Mouse (Mus musculus) testis, adult 2 months (tissue): ENCODE measurements around the gene Man1a. TPM values are rescaled to one million over a fixed set of nuclear protein-coding genes. Genes with fewer than 3 reads are reported as not detected.

ENCODE experiments used
- H3K27ac ChIP-seq: fragments of 200-500 bp; 2 replicates; pipeline ENCODE4 v1.5.1; 2012; ENCODE audit warnings: low read depth, low read length; ENCODE audit not compliant: control insufficient read depth, insufficient read depth
- H3K27me3 ChIP-seq: fragments of 200-500 bp; 2 replicates; pipeline ENCODE4 v1.6.1; 2012; ENCODE audit warnings: mild to moderate bottlenecking, low read length, moderate library complexity; ENCODE audit not compliant: control insufficient read depth, insufficient read depth
- H3K36me3 ChIP-seq: fragments of 200-500 bp; 2 replicates; pipeline ENCODE4 v1.6.1; 2012; ENCODE audit warnings: mild to moderate bottlenecking, low read length; ENCODE audit not compliant: control insufficient read depth, insufficient read depth
- H3K4me1 ChIP-seq: fragments of 200-500 bp; 2 replicates; pipeline ENCODE4 v1.6.1; 2012; ENCODE audit warnings: low read length; ENCODE audit not compliant: control insufficient read depth, insufficient read depth
- H3K4me3 ChIP-seq: fragments of 200-500 bp; 2 replicates; pipeline ENCODE4 v1.5.1; 2012; ENCODE audit warnings: low read depth, mild to moderate bottlenecking, low read length, moderate library complexity, mixed read lengths; ENCODE audit not compliant: control insufficient read depth
- CTCF ChIP-seq: fragments of 200-500 bp; IDR thresholded peaks from 2 replicates; pipeline ENCODE4 v1.5.1; 2012; ENCODE audit warnings: low read depth, mild to moderate bottlenecking, inconsistent platforms, low read length, moderate library complexity; ENCODE audit not compliant: control insufficient read depth, insufficient read depth, insufficient replicate concordance
- POLR2A ChIP-seq: fragments of 200-500 bp; IDR thresholded peaks from 2 replicates; pipeline ENCODE4 v1.6.1; 2012; ENCODE audit warnings: low read depth, mild to moderate bottlenecking, inconsistent platforms, low read length, moderate library complexity; ENCODE audit not compliant: control insufficient read depth
- polyA plus RNA-seq: library from polyadenylated mRNA; depleted of rRNA; stranded (reverse); fragments of >200 nt; gene quantifications from 2 replicates; pipeline ENCODE4 v1.2.3, GENCODE M21; 2012; rRNA removed

Man1a gene
- 0.36 and 0.60 TPM in 2 replicates for polyA plus RNA-seq

DNA sequence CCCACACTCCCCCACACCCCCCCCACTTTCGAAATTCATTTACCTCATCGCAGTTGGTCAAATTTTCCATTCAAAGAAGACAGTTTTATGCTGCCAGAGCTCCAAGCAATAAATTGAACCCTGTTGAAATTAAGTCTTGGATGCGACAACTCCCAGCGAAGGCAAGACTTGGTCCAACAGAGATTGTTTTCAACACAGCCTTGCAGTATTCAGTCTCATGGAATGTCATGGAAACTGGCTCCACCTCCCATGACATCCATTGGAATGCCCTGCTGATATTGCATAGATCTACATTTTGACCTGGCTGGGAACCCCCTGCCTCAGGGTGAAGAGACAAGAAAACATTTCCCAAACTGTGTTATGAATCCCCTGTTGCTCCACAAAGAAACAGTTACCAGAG lies at the start of gene Man1a:
Gene Man1a, minus strand, starts transcription at position 190 of the 400 bp plus-strand sequence.
- Histone ChIP-seq H3K27me3 (no peaks in the 10 kb centered on the region), H3K36me3 (no peaks in the 10 kb centered on the region), H3K4me1 (peaks cover 2% of the 10 kb centered on the region), H3K4me3 (peak within 1 kb of the TSS; percentile 57), H3K27ac (no peak within 1 kb of the TSS)
- TF ChIP-seq POLR2A = no peak

DNA sequence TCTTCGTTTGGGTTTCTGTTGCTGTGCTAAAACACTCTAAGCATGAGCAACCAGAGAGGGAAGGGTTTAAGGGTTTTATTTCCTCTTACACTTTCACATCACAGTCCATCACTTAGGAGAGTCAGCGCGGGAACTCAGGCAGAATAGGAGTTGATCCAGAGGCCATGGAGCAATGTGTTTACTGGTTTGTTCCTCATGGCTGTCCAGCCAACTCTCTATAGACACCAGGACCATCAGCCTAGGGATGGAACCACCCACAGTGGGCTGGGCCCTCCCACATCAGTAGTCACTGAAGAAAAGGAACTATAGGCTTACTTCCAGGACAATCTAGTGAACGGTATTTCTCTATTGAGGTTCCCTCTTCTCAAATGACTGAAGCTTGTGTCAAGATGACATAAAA lies 45.4 kb upstream of the Man1a start:
- Histone ChIP-seq H3K4me1 (no peaks in the 10 kb centered on the region), H3K27me3 (no peaks in the 10 kb centered on the region)

DNA sequence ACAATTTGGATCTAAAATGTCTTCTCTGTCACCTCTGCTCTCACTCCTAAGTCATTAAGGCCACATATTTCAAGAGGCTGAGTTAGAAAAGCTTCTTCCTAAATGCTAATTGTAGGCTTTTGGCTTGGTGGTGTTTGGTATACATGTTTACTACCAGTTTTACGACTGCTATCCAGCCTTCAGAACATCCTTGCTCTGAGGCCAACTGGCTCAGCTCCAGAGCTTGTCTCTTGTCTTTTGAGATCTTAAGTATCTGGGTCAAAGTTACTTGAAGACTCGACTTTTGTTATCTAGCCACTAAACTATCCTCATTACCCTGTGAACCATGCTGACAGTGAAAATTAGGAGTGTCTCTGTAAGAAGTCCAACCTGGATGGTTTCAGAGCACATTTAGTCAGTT lies 44.0 kb upstream of the Man1a start:
- TF ChIP-seq POLR2A (no peak), CTCF (no peak)
- no peak overlapping the region for H3K4me3 ChIP-seq
- H3K27ac ChIP-seq = no peak overlapping the region
- no peaks in the 10 kb centered on the region for H3K4me1 ChIP-seq
- H3K36me3 ChIP-seq = no peaks in the 10 kb centered on the region
- H3K27me3 ChIP-seq = no peaks in the 10 kb centered on the region

More for the DNA sequence above, 45.4 kb upstream of the Man1a start:
- Histone ChIP-seq H3K27ac (no peak overlapping the region), H3K4me3 (no peak overlapping the region), H3K36me3 (no peaks in the 10 kb centered on the region)
- no peak for TF ChIP-seq POLR2A
- TF ChIP-seq CTCF = no peak

DNA sequence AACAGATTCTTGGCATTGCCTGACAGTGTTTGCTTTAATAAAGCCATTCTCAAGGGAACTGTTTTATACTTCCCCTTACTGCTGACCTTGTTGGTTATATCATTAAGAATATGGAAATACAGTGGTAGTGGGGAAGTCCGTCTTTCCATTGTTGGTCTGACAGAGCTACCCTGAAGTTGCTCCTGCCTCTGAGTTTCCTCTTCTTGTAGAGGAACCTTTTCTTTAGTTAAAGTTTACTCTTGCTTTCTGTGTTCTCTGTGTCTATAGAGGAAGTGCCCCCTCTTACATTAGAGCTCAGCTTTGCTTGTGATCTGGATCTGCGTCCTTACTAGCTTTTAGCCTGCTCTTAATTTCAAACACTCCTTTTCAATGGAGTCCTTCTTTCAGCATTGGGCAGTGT lies 42.9 kb upstream of the Man1a start:
- H3K4me1 ChIP-seq = no peaks in the 10 kb centered on the region
- H3K27ac ChIP-seq = no peak overlapping the region
- H3K36me3 ChIP-seq = no peaks in the 10 kb centered on the region
- H3K27me3 ChIP-seq = no peaks in the 10 kb centered on the region
- no peak overlapping the region for H3K4me3 ChIP-seq
- TF ChIP-seq POLR2A = no peak
- no peak for TF ChIP-seq CTCF

DNA sequence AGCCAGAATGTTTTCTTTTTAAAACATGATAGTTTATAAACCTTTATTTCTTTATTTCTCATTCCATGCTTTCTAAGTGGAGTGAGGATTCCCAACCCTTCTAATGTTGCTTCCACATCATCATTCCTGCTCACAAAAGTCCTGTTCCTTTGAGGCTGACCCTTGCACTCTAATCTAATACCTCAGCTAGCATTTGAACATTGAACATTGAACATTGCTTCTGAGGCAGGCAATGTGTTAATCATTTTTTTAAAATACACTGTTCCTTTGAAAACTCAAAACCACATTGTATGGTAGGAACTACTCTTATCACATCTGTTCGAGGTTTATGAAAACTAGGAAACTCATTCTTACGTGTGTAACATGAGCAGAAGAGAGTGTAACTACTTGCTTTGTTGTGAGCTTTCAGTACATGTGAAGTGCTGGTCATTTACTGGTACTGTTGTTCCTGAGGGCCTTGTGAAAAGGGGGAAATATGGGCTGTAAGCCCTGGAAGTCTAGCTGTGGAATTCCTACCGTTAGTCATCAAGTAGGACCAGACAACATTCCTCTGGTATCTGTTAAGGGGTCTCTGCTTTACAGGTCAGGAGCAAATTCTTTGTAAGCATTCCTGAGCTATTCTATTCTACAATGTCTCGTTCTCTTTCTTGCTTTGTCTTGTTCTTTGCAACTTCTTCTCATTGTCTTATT lies 42.0 kb upstream of the Man1a start:
- H3K36me3 ChIP-seq = no peaks in the 10 kb centered on the region
- H3K27me3 ChIP-seq = no peaks in the 10 kb centered on the region
- no peak overlapping the region for H3K27ac ChIP-seq
- TF ChIP-seq POLR2A = no peak
- no peak for TF ChIP-seq CTCF
- no peaks in the 10 kb centered on the region for H3K4me1 ChIP-seq
- H3K4me3 ChIP-seq = no peak overlapping the region

DNA sequence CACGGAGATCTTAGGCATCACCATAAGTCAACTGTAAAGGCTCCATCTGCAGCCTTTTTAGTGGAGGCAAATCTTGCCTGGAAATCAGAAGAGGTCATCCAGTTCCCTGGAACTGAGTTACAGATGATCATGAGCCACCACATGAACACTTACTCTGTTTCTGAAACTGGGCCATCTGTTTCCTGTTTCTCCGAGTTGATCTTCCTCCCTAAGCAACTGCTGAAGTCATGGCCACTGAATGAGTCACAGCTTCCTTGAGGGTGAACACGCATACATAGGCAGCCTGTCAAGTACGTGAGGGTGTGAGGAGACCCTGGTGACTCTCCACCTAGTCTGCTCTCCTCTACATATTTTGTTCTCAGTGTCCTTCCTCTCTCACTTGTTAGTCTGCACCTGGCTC lies 41.4 kb upstream of the Man1a start:
- Histone ChIP-seq H3K4me3 (no peak overlapping the region), H3K27ac (no peak overlapping the region), H3K4me1 (no peaks in the 10 kb centered on the region), H3K36me3 (no peaks in the 10 kb centered on the region), H3K27me3 (no peaks in the 10 kb centered on the region)
- TF ChIP-seq POLR2A = no peak
- TF ChIP-seq CTCF = no peak

DNA sequence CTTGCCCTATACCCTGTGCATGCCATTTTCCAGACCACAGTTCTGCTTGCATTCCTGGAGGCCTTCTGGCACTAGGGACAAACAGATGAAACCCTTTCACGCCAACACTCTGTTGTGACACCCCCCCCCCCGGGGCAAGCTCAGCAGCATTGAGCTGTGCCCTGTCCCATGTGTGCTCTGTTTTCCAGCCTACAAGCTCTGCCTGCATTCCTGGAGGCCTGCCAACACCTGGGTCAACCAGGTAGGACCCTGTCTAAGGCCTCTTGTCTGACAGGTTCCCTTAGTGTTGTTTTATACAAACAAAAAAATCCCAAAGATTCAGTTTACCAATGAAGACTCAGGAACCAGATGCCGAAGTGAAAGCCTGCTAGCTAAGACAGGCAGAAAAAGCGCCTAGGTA lies 27.3 kb upstream of the Man1a start:
- no peaks in the 10 kb centered on the region for H3K4me1 ChIP-seq
- H3K4me3 ChIP-seq = no peak overlapping the region
- TF ChIP-seq POLR2A (no peak), CTCF (no peak)
- no peaks in the 10 kb centered on the region for H3K27me3 ChIP-seq
- H3K27ac ChIP-seq = no peak overlapping the region
- no peaks in the 10 kb centered on the region for H3K36me3 ChIP-seq

DNA sequence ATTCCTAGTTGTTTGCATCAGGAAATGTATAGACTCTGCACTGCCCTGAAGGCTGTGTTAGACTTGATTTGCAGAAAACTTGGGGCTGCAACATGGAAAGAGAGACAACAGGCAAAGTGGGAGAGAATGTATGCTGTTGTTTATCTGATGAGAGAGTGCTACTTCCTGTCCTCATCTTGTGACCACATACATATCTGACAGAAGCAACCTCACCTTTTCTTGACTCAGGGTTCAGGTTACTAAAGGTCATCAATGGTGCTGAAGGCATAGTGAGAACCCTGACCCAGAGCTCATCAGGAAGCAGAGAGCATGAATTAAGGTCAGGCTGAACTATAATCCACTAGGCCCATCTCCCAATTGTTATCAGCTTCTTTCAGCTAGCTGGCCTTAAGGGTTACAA lies 15.7 kb upstream of the Man1a start:
- TF ChIP-seq POLR2A (no peak), CTCF (no peak)
- H3K4me3 ChIP-seq = no peak overlapping the region
- H3K36me3 ChIP-seq = no peaks in the 10 kb centered on the region
- H3K27me3 ChIP-seq = no peaks in the 10 kb centered on the region
- H3K27ac ChIP-seq = no peak overlapping the region
- H3K4me1 ChIP-seq = no peaks in the 10 kb centered on the region

DNA sequence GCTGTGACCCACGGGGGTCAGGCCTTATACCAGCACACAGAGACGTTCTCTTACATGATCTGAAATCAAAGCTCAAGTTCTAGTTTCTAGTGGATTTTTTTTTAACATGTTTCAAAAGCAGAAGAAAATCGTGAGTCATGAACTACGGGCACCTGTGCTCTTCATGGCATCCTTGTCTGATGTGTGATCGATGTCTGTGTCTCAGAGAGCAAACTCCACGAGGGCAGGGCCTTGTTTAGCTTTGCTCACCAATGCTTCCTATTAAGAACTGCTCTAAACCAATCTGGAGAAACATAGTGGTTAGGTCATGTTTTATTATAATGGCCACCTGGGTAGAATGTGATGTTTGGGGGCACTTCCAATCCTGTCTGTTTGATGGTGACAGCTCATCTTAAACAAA lies 13.5 kb upstream of the Man1a start:
- Histone ChIP-seq H3K36me3 (no peaks in the 10 kb centered on the region), H3K27me3 (no peaks in the 10 kb centered on the region), H3K4me3 (no peak overlapping the region), H3K4me1 (no peaks in the 10 kb centered on the region), H3K27ac (no peak overlapping the region)
- TF ChIP-seq POLR2A = no peak
- TF ChIP-seq CTCF = no peak
